Mouse (Mus musculus): ENCODE results near the gene Gm9376. TPM values are rescaled to one million over a fixed set of nuclear protein-coding genes. Genes with fewer than 3 reads are reported as not detected.

Gm9376 gene
- not detected in 2 replicates for polyA plus RNA-seq (2016; fragmentation: Nextera tagmentation; extraction: Ambion mirVana)

- H3K27ac ChIP-seq = no peak within 1 kb of the TSS
- 96% methylated on average over 2 of the region's 2 CpGs for WGBS
- DNase-seq (ENCODE audit: low spot score) = no peak
Measured at GRCm38 (mm10) chr14:118266660-118267059, at the start of gene Gm9376. Gene Gm9376, plus strand, starts transcription at chr14:118266960.

DNA sequence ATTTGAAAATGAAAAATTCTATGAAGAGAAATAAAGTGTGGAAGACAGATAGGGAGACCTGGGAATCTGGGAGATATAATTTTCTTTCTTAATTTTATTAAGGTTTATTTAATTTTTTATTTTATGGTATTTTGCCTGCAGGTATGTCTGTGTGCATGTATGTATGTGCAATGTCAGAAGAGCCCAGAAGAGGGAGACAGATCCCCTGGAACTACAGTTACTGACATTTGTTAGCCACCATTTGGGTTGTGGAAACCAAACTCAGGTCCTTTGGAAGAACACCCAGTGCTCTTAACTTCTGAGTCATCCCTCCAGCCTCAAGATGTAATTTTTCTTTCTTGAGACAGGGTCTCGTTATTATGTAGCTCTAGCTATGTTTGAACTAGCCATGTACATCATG, 45.9 kb upstream of the Gm9376 start:
- Histone ChIP-seq H3K27ac (no peak overlapping the region), H3K27me3 (ENCODE audit: insufficient read depth, poor library complexity, severe bottlenecking) (peaks cover 66% of the 10 kb centered on the region), H3K4me3 (no peak overlapping the region), H3K36me3 (no peaks in the 10 kb centered on the region), H3K9me3 (no peaks in the 10 kb centered on the region), H3K4me1 (replicated peaks) (peaks cover 27% of the 10 kb centered on the region)
- DNase-seq (ENCODE audit: low spot score) = no peak
- WGBS = 92% methylated on average over 1 of the region's 1 CpGs

More at GRCm38 (mm10) chr14:118266660-118267059, at the start of gene Gm9376:
- Histone ChIP-seq H3K9me3 (no peaks in the 10 kb centered on the region), H3K4me3 (no peak within 1 kb of the TSS), H3K4me1 (replicated peaks) (0 out of 2 replicates have a peak, but pooled peaks cover 3% of the 10 kb centered on the region), H3K27me3 (ENCODE audit: insufficient read depth, poor library complexity, severe bottlenecking) (no peaks in the 10 kb centered on the region), H3K36me3 (no peaks in the 10 kb centered on the region)

DNA sequence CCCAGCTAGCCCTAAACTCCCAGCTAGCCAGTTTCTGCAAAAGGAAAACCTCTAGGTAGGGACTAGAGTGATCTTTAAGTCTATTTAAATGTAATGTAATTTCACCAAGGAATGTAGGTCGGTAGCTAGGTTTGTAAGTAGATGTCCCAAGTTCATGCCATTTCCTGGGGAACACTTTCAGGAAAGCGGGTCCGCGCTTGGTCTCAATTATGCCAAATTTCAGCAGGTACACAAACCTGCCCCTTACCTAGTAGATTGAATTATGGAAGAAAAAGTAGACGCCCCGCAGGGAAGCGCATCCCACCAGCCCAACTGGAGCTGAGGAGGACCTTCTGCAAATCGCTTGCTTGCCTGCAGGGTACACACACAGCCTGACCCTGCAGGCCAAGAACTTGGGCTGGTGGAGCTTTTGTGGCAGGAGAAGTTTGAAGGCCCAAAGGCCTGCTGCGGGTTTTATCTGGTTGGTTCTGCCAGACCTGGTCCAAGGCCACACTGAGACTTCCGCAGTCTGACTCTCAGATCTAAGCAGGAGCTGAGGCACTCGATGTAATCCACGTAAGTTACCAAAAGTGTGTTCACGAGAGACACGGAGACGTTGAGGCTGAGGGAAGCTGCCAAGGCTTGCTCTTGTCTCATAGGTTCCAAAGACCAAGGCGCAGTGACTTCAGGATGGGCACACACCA, 41.6 kb upstream of the Gm9376 start:
- H3K36me3 ChIP-seq = no peaks in the 10 kb centered on the region
- no peaks in the 10 kb centered on the region for H3K9me3 ChIP-seq
- WGBS = 16% methylated on average over 16 of the region's 16 CpGs
- peak; percentile 46 for DNase-seq (ENCODE audit: low spot score)
- H3K4me3 ChIP-seq = peak overlapping the region; percentile 44
- H3K27me3 ChIP-seq (ENCODE audit: insufficient read depth, poor library complexity, severe bottlenecking) = peaks cover 89% of the 10 kb centered on the region
- H3K4me1 ChIP-seq (replicated peaks) = peaks cover 68% of the 10 kb centered on the region
- H3K27ac ChIP-seq = peak overlapping the region; percentile 80

- peaks cover 73% of the 10 kb centered on the region for H3K4me1 ChIP-seq (replicated peaks)
- peak overlapping the region; percentile 44 for H3K4me3 ChIP-seq
Measured at GRCm38 (mm10) chr14:118225911-118226310, 40.8 kb upstream of the Gm9376 start.

DNA sequence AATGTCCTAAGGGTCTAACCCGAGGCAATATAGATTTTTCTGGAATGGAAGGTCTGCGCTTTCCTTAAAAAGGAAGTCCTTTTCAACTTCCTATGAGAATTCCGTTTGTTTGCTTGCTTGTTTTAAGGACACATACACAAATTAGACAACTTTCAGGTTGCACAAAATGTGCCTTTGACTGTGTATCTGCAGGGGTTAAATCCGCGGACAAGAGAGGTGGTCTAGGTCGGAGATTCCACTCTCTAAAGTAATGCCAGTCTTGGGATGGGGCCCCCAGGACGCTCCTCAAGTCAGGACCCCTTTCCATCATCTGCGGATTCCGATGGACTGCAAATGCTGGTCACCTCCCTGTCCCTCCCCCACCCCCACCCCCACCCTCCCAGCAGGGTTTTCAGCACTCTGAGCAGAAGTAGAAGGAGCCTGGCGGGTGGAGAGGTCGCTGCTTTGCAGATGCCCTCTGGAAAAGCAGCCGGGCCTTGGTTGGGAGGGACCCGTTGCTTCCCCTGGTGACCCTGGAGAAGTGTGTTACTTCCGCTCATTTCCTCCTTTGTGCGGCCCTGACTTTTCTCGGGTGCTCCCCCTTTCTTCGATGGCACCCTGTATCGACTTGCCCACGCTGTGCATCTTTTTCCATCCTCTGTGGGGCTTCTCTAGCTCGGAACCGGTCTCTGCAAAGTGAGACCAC, 40.1 kb upstream of the Gm9376 start:
- WGBS = under 1% methylated on average over 21 of the region's 21 CpGs
- peaks cover 80% of the 10 kb centered on the region for H3K4me1 ChIP-seq (replicated peaks)
- peaks cover 95% of the 10 kb centered on the region for H3K27me3 ChIP-seq (ENCODE audit: insufficient read depth, poor library complexity, severe bottlenecking)
- peak overlapping the region; percentile 44 for H3K4me3 ChIP-seq
- H3K27ac ChIP-seq = peak overlapping the region; percentile 80
- no peaks in the 10 kb centered on the region for H3K9me3 ChIP-seq
- DNase-seq (ENCODE audit: low spot score) = peak; percentile 72
- H3K36me3 ChIP-seq = no peaks in the 10 kb centered on the region

More at GRCm38 (mm10) chr14:118225911-118226310, 40.8 kb upstream of the Gm9376 start:
- H3K27ac ChIP-seq = peak overlapping the region; percentile 80
- under 1% methylated on average over 21 of the region's 21 CpGs for WGBS
- DNase-seq (ENCODE audit: low spot score) = peak; percentile 64
- H3K9me3 ChIP-seq = no peaks in the 10 kb centered on the region
- H3K27me3 ChIP-seq (ENCODE audit: insufficient read depth, poor library complexity, severe bottlenecking) = peaks cover 90% of the 10 kb centered on the region
- no peaks in the 10 kb centered on the region for H3K36me3 ChIP-seq

- H3K27ac ChIP-seq = peak overlapping the region; percentile 96
- H3K9me3 ChIP-seq = no peaks in the 10 kb centered on the region
- H3K4me3 ChIP-seq = peak overlapping the region; percentile 84
- DNase-seq (ENCODE audit: low spot score) = peak; percentile 43
- H3K4me1 ChIP-seq (replicated peaks) = peaks cover 81% of the 10 kb centered on the region
- WGBS = under 1% methylated on average over 8 of the region's 8 CpGs
- H3K36me3 ChIP-seq = peaks cover 19% of the 10 kb centered on the region
- H3K27me3 ChIP-seq (ENCODE audit: insufficient read depth, poor library complexity, severe bottlenecking) = peaks cover 85% of the 10 kb centered on the region
Measured at GRCm38 (mm10) chr14:118232381-118232970, 34.3 kb upstream of the Gm9376 start.

DNA sequence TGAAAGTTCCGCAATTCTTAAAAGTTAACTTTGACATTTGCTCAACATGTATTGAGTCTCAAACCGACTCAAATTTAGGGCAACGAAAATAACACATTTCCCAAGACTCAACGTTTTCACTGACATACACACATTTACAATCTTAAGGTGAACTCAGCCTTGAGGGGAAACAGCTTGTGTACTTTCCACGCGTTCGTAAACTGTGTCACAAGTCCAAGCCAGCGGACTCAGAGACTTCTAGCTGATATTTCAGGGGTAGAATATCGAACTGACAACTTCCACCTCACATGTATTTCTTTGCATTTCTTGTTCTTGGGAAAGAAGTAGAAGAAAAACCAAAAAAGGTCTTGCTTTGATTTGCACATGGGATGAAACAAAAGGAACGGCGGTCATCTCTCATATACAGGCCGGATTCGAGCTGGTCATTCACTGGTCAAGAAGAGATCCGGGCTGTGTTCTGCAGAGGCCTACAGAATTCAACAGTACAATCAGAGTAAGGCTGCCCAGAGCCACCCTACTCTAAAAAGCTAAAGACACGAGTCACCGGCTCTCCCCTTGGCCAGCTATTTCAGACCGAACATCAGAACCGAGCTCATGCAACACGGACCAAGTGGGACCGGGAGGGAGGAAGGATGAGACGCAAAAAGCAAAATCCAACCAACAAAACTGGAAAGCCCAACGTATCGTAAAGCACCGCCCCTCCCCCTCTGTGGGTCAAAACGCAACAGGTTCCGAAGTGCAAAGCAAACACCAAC, 32.8 kb upstream of the Gm9376 start:
- WGBS = 2% methylated on average over 26 of the region's 26 CpGs
- peak overlapping the region; percentile 84 for H3K4me3 ChIP-seq
- peaks cover 75% of the 10 kb centered on the region for H3K4me1 ChIP-seq (replicated peaks)
- DNase-seq (ENCODE audit: low spot score) = no peak
- peaks cover 83% of the 10 kb centered on the region for H3K27me3 ChIP-seq (ENCODE audit: insufficient read depth, poor library complexity, severe bottlenecking)
- H3K27ac ChIP-seq = peak overlapping the region; percentile 96
- peaks cover 19% of the 10 kb centered on the region for H3K36me3 ChIP-seq
- H3K9me3 ChIP-seq = no peaks in the 10 kb centered on the region

DNA sequence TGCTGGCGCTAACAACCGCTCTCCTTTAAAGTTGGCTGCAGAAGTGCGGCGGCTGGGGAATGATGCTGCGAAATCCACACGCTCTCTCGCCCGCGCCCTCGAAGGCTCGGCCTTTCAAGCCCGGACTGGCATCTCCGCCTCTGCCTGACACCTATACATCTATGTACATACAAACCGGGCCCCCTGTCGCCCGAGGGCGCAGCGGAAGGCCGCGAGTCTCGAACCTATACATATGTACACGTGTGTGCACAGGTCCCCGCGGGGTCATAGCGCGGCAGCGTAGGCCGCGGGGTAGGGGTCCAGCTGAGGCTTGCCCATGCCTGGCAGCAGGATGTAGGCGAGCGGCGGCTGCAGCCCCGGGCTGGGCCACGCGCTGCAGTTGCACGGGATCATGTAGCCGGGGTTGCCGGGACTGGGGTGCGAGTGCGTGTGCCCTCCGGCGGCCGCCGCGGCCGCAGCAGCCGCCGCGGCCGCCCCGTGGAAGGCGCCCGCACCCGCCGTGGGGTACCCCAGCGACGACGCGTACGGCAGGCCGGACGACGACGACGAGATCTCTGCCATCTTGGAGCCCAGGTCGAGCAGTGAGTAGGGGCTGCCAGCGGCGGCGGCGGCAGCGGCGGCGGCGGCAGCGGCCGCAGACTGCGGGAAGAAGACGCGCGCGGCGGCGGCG, 32.1 kb upstream of the Gm9376 start:
- Histone ChIP-seq H3K9me3 (no peaks in the 10 kb centered on the region), H3K27me3 (ENCODE audit: insufficient read depth, poor library complexity, severe bottlenecking) (peaks cover 83% of the 10 kb centered on the region), H3K36me3 (peaks cover 19% of the 10 kb centered on the region), H3K4me3 (peak overlapping the region; percentile 84), H3K27ac (peak overlapping the region; percentile 96), H3K4me1 (replicated peaks) (peaks cover 75% of the 10 kb centered on the region)
- WGBS = under 1% methylated on average over 83 of the region's 84 CpGs
- peak; percentile 71 for DNase-seq (ENCODE audit: low spot score)

DNA sequence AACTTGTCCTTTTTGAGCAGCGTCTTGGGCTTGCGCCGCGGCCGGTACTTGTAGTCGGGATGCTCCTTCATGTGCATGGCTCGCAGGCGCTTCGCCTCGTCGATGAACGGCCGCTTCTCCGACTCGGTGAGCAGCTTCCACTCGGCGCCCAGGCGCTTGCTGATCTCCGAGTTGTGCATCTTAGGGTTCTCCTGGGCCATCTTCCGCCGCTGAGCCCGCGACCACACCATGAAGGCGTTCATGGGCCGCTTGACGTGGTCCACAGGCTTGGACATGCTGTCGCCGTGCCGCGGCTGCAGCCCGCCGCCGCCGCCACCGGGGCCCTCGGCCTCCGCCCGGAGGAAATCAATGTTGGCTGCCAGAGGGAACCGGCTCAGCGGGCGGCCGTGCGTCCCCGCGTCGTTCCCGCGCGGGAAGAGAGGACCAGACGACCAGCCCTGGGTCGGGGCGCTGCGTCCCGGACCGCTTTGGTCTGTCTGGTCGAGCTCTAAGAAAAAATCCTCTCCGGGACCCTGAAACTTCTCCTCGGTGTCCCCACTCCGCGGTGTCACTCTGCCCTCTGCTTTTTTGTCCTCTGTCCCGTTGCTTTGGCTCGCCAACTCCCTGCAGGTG, 31.3 kb upstream of the Gm9376 start:
- peak overlapping the region; percentile 84 for H3K4me3 ChIP-seq
- peaks cover 69% of the 10 kb centered on the region for H3K4me1 ChIP-seq (replicated peaks)
- WGBS = under 1% methylated on average over 62 of the region's 62 CpGs
- DNase-seq (ENCODE audit: low spot score) = peak; percentile 70
- peaks cover 19% of the 10 kb centered on the region for H3K36me3 ChIP-seq
- H3K27ac ChIP-seq = peak overlapping the region; percentile 96
- peaks cover 85% of the 10 kb centered on the region for H3K27me3 ChIP-seq (ENCODE audit: insufficient read depth, poor library complexity, severe bottlenecking)
- H3K9me3 ChIP-seq = peaks cover 3% of the 10 kb centered on the region; the same call in 1 of the 2 replicates

DNA sequence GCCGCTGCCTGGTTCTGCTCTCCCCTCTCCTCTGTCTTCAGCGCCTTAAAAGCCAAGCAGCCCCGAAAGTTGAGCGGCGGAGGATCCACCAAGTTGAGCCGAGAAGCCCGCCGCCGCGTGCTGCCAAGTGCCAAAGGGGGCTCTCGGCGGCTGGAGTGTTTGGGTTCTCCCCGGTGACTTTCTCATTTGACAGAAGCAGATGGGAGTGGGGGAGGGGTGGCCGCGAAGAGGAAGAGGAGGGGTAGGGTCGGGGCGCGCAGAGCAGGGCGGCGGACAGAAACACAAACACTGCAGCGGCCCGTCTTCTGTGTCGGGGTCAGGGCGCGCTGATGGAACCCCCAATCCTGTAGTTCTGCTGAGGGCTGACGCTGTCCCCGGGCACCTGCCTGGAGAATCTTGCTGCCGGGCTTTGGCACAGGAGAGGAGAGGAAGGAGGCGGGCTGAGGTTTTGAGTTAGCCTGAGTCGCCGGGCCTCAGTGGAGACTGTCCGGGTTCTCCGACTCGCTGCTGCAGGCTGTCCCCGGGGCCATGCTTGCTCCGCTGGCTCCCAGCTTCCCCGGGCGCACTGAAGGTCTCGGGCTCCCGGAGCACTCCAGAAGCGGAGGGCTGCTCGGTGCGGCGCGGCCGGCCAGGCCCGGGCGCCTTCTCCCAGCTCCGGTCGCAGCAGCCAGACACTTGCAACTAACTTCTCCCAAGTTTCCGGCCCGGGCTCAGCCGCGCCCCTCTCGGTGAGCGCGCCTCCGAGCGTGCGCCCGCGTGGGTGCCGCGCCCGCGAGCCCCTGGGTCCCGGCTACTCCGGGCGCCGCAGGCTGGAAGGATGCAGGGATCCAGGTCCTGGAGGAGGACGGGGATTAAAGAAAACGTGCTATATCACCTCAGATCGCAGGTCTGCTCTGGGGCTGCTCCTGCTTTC, 30.5 kb upstream of the Gm9376 start:
- H3K27ac ChIP-seq = peak overlapping the region; percentile 96
- H3K4me1 ChIP-seq (replicated peaks) = peaks cover 64% of the 10 kb centered on the region
- H3K4me3 ChIP-seq = peak overlapping the region; percentile 84
- WGBS = under 1% methylated on average over 73 of the region's 73 CpGs
- DNase-seq (ENCODE audit: low spot score) = peak; percentile 85
- peaks cover 86% of the 10 kb centered on the region for H3K27me3 ChIP-seq (ENCODE audit: insufficient read depth, poor library complexity, severe bottlenecking)
- H3K9me3 ChIP-seq = peaks cover 7% of the 10 kb centered on the region
- peaks cover 19% of the 10 kb centered on the region for H3K36me3 ChIP-seq

DNA sequence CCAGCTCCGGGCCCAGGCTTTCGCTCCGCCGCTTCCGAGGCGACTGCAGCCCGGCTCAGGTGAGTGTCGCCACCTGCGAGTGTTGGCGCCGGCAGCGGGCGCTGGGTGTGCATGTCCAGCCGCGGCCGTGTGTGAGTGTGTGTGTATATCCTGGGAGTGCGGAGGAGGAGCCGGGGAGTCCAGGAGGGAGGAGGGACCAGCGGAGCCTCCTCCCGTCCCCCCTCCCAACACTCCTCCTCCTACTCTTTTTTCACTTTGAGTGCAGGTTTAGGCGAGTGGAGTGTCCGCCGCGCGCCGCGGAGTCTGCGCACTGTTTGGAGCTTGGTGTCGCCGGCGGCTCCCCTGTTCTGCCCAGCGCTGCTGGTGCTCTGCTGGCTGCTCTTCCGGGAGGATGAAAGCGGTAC, 29.9 kb upstream of the Gm9376 start, which contains the start of gene Sox21:
Sox21 (minus strand) TSS at position 145 of the 404 bp plus-strand sequence.
- Histone ChIP-seq H3K9me3 (peaks cover 7% of the 10 kb centered on the region), H3K27ac (peak within 1 kb of the TSS; percentile 96), H3K4me1 (replicated peaks) (peaks cover 57% of the 10 kb centered on the region), H3K4me3 (peak within 1 kb of the TSS; percentile 84), H3K27me3 (ENCODE audit: insufficient read depth, poor library complexity, severe bottlenecking) (peaks cover 80% of the 10 kb centered on the region), H3K36me3 (peaks cover 19% of the 10 kb centered on the region)
- WGBS = under 1% methylated on average over 34 of the region's 34 CpGs
- DNase-seq (ENCODE audit: low spot score) = peak; percentile 84

Data from hindbrain, embryonic 10.5 days (tissue).